Mouse (Mus musculus) midbrain, embryonic 15.5 days (tissue): ENCODE data around the gene Pik3c2a. TPM values are rescaled to one million over a fixed set of nuclear protein-coding genes. Genes with fewer than 3 reads are reported as not detected.
A peak's percentile ranks its signal among the peaks of the same experiment; 100 is the strongest.

Source experiments
- ATAC-seq: fragments of 200-750 bp; cut with Nextera tagmentation; replicated peaks from 2 replicates; pipeline ENCODE4 v1.8.0; 2017; ENCODE audit warnings: moderate TSS enrichment
- H3K27ac ChIP-seq: fragments of 300-500 bp; sonication (generic); 2 replicates; pipeline ENCODE4 v1.5.1; 2015; ENCODE audit warnings: mild to moderate bottlenecking, inconsistent platforms
- H3K27me3 ChIP-seq: fragments of 300-500 bp; sonication (generic); replicated peaks from 2 replicates; pipeline ENCODE4 v1.6.1; 2015; ENCODE audit warnings: inconsistent platforms
- H3K36me3 ChIP-seq: fragments of 300-500 bp; sonication (generic); replicated peaks from 2 replicates; pipeline ENCODE4 v1.6.1; 2015; ENCODE audit warnings: inconsistent platforms
- H3K4me1 ChIP-seq: fragments of 300-500 bp; sonication (generic); 2 replicates; pipeline ENCODE4 v1.6.1; 2015; ENCODE audit warnings: inconsistent platforms
- H3K4me2 ChIP-seq: fragments of 300-500 bp; sonication (generic); 2 replicates; pipeline ENCODE4 v1.6.1; 2015; ENCODE audit warnings: inconsistent platforms, mild to moderate bottlenecking, moderate library complexity
- H3K4me3 ChIP-seq: fragments of 300-500 bp; sonication (generic); 2 replicates; pipeline ENCODE4 v1.5.1; 2015; ENCODE audit warnings: mild to moderate bottlenecking, inconsistent platforms
- H3K9ac ChIP-seq: fragments of 300-500 bp; sonication (generic); 2 replicates; pipeline ENCODE4 v1.6.1; 2015; ENCODE audit warnings: mild to moderate bottlenecking, inconsistent platforms
- H3K9me3 ChIP-seq: fragments of 300-500 bp; sonication (generic); 2 replicates; pipeline ENCODE4 v1.6.1; 2016; ENCODE audit warnings: inconsistent platforms
- WGBS: fragments of 180-500 bp; shearing (Covaris S2); methylation state at CpG from one replicate; pipeline ENCODE4 v1.1.7; 2015; ENCODE audit warnings: mixed read lengths; 5-methylcytosine and 5-hydroxymethylcytosine counted together
- polyA plus RNA-seq: library from polyadenylated mRNA; unstranded; fragments of >200 nt; fragmentation: Nextera tagmentation; extraction: Ambion mirVana; gene quantifications from 2 replicates; pipeline ENCODE4 v1.2.1, GENCODE M21; 2015

The Pik3c2a gene
- polyA plus RNA-seq, 1 experiment from 2014 or later, result 17.9 TPM

- peak within 1 kb of the TSS; percentile 64 for H3K4me3 ChIP-seq
- H3K27me3 ChIP-seq, result peaks cover 11% of the 10 kb centered on the region; the same call in 1 of the 2 replicates
- under 1% methylated on average over 63 of the region's 65 CpGs for WGBS
- no peaks in the 10 kb centered on the region for H3K36me3 ChIP-seq
- H3K9me3 ChIP-seq, result no peaks in the 10 kb centered on the region
- peak within 1 kb of the TSS; percentile 62 for H3K27ac ChIP-seq
- peak within 1 kb of the TSS; percentile 98 for H3K4me2 ChIP-seq
- peaks cover 19% of the 10 kb centered on the region for H3K4me1 ChIP-seq
- ATAC-seq, result peak; percentile 61
- H3K9ac ChIP-seq, result peak within 1 kb of the TSS; percentile 31
Observed at GRCm38 (mm10) chr7:116307871-116308631, 135.2 kb downstream of the Pik3c2a start, which contains the start of gene Plekha7. Plekha7 (minus strand) TSS chr7:116308376.

GRCm38 (mm10) chr7:116307099-116307870 is 136.0 kb downstream of the Pik3c2a start:
- H3K4me1 ChIP-seq, result peaks cover 19% of the 10 kb centered on the region
- under 1% methylated on average over 62 of the region's 63 CpGs for WGBS
- H3K4me2 ChIP-seq, result peak overlapping the region; percentile 98
- peaks cover 11% of the 10 kb centered on the region; the same call in 1 of the 2 replicates for H3K27me3 ChIP-seq
- H3K9me3 ChIP-seq, result no peaks in the 10 kb centered on the region
- no peaks in the 10 kb centered on the region for H3K36me3 ChIP-seq
- ATAC-seq, result peak; percentile 85
- H3K9ac ChIP-seq, result peak overlapping the region; percentile 31
- H3K27ac ChIP-seq, result peak overlapping the region; percentile 62
- peak overlapping the region; percentile 64 for H3K4me3 ChIP-seq

GRCm38 (mm10) chr7:116306601-116307000 is 136.6 kb downstream of the Pik3c2a start:
- H3K9ac ChIP-seq, result no peak overlapping the region
- H3K4me3 ChIP-seq, result peak overlapping the region; percentile 64
- no peaks in the 10 kb centered on the region for H3K9me3 ChIP-seq
- WGBS, result 6% methylated on average over 5 of the region's 5 CpGs
- H3K27ac ChIP-seq, result no peak overlapping the region
- peaks cover 11% of the 10 kb centered on the region; the same call in 1 of the 2 replicates for H3K27me3 ChIP-seq
- peaks cover 19% of the 10 kb centered on the region for H3K4me1 ChIP-seq
- H3K4me2 ChIP-seq, result peak overlapping the region; percentile 98
- no peaks in the 10 kb centered on the region for H3K36me3 ChIP-seq
- ATAC-seq, result no peak

GRCm38 (mm10) chr7:116301661-116302311 is 141.5 kb downstream of the Pik3c2a start:
- Histone ChIP-seq H3K27ac (no peak overlapping the region), H3K27me3 (no peaks in the 10 kb centered on the region), H3K9ac (no peak overlapping the region), H3K36me3 (no peaks in the 10 kb centered on the region), H3K4me3 (no peak overlapping the region), H3K9me3 (no peaks in the 10 kb centered on the region), H3K4me2 (no peak overlapping the region), H3K4me1 (peaks cover 3% of the 10 kb centered on the region)
- WGBS, result 90% methylated on average over 5 of the region's 5 CpGs
- ATAC-seq, result no peak

- Histone ChIP-seq H3K9ac (no peak overlapping the region), H3K36me3 (no peaks in the 10 kb centered on the region), H3K9me3 (no peaks in the 10 kb centered on the region), H3K4me3 (no peak overlapping the region), H3K27ac (no peak overlapping the region), H3K4me2 (no peak overlapping the region), H3K27me3 (no peaks in the 10 kb centered on the region), H3K4me1 (no peaks in the 10 kb centered on the region)
- 91% methylated on average over 4 of the region's 4 CpGs for whole genome bisulfite sequencing
- no peak for ATAC-seq
Observed at GRCm38 (mm10) chr7:116301144-116301543, 142.1 kb downstream of the Pik3c2a start.

GRCm38 (mm10) chr7:116298851-116299250 is 144.4 kb downstream of the Pik3c2a start:
- no peak for ATAC-seq
- Histone ChIP-seq H3K9me3 (no peaks in the 10 kb centered on the region), H3K27me3 (no peaks in the 10 kb centered on the region), H3K4me1 (no peaks in the 10 kb centered on the region), H3K27ac (no peak overlapping the region), H3K4me2 (no peak overlapping the region), H3K9ac (no peak overlapping the region), H3K36me3 (no peaks in the 10 kb centered on the region), H3K4me3 (no peak overlapping the region)
- WGBS, result 85% methylated on average over 2 of the region's 2 CpGs

GRCm38 (mm10) chr7:116298389-116298788 is 144.9 kb downstream of the Pik3c2a start:
- no peaks in the 10 kb centered on the region for H3K27me3 ChIP-seq
- no peak overlapping the region for H3K4me2 ChIP-seq
- no peaks in the 10 kb centered on the region for H3K4me1 ChIP-seq
- ATAC-seq, result no peak
- no peaks in the 10 kb centered on the region for H3K9me3 ChIP-seq
- H3K27ac ChIP-seq, result no peak overlapping the region
- WGBS, result 66% methylated on average over 10 of the region's 10 CpGs
- H3K4me3 ChIP-seq, result no peak overlapping the region
- H3K36me3 ChIP-seq, result no peaks in the 10 kb centered on the region
- H3K9ac ChIP-seq, result no peak overlapping the region

GRCm38 (mm10) chr7:116294961-116295360 is 148.3 kb downstream of the Pik3c2a start:
- Histone ChIP-seq H3K27me3 (no peaks in the 10 kb centered on the region), H3K4me1 (no peaks in the 10 kb centered on the region), H3K4me3 (no peak overlapping the region), H3K4me2 (no peak overlapping the region), H3K9ac (no peak overlapping the region), H3K27ac (no peak overlapping the region), H3K9me3 (no peaks in the 10 kb centered on the region), H3K36me3 (no peaks in the 10 kb centered on the region)
- no peak for ATAC-seq
- 44% methylated on average over 3 of the region's 3 CpGs for WGBS

- 47% methylated on average over 5 of the region's 5 CpGs for WGBS
Observed at GRCm38 (mm10) chr7:116292377-116292776, 150.9 kb downstream of the Pik3c2a start.

GRCm38 (mm10) chr7:116290559-116290958 is 152.7 kb downstream of the Pik3c2a start:
- no peak overlapping the region for H3K27ac ChIP-seq
- H3K27me3 ChIP-seq, result no peaks in the 10 kb centered on the region
- H3K4me3 ChIP-seq, result no peak overlapping the region
- no peaks in the 10 kb centered on the region for H3K36me3 ChIP-seq
- H3K9me3 ChIP-seq, result no peaks in the 10 kb centered on the region
- no peak overlapping the region for H3K9ac ChIP-seq
- no peak overlapping the region for H3K4me2 ChIP-seq
- ATAC-seq, result no peak
- 87% methylated on average over 1 of the region's 1 CpGs for WGBS
- no peaks in the 10 kb centered on the region for H3K4me1 ChIP-seq

More at GRCm38 (mm10) chr7:116292377-116292776, 150.9 kb downstream of the Pik3c2a start:
- Histone ChIP-seq H3K4me1 (no peaks in the 10 kb centered on the region), H3K9ac (no peak overlapping the region), H3K9me3 (no peaks in the 10 kb centered on the region), H3K4me2 (no peak overlapping the region), H3K4me3 (no peak overlapping the region), H3K36me3 (no peaks in the 10 kb centered on the region), H3K27me3 (no peaks in the 10 kb centered on the region), H3K27ac (no peak overlapping the region)
- no peak for ATAC-seq

- Histone ChIP-seq H3K27me3 (no peaks in the 10 kb centered on the region), H3K9ac (no peak overlapping the region), H3K36me3 (no peaks in the 10 kb centered on the region), H3K27ac (no peak overlapping the region), H3K9me3 (no peaks in the 10 kb centered on the region), H3K4me3 (no peak overlapping the region), H3K4me2 (no peak overlapping the region), H3K4me1 (no peaks in the 10 kb centered on the region)
- ATAC-seq, result no peak
- WGBS, result 95% methylated on average over 3 of the region's 3 CpGs
Observed at GRCm38 (mm10) chr7:116288996-116289395, 154.3 kb downstream of the Pik3c2a start.

GRCm38 (mm10) chr7:116287959-116288358 is 155.3 kb downstream of the Pik3c2a start:
- Histone ChIP-seq H3K4me1 (no peaks in the 10 kb centered on the region), H3K4me3 (no peak overlapping the region), H3K36me3 (no peaks in the 10 kb centered on the region), H3K27ac (no peak overlapping the region), H3K27me3 (no peaks in the 10 kb centered on the region), H3K4me2 (no peak overlapping the region), H3K9me3 (no peaks in the 10 kb centered on the region), H3K9ac (no peak overlapping the region)
- no peak for ATAC-seq
- WGBS, result 80% methylated on average over 5 of the region's 5 CpGs
